Mouse (Mus musculus) heart, postnatal 14 days (tissue): ENCODE results near the gene Dtymk. TPM values are rescaled to one million over a fixed set of nuclear protein-coding genes. Genes with fewer than 3 reads are reported as not detected.
A peak's percentile ranks its signal among the peaks of the same experiment; 100 is the strongest.
"Not testable (repeated sequence)": the region's sequence is repeated elsewhere in the genome, so short reads cannot be mapped to it uniquely, and the experiment has no call there.

Source experiments
- DNase-seq, 2 experiments: peaks; one replicate each; pipeline ENCODE4 v3.0.0; 2021 to 2022
- intact Hi-C: fragments of 180-260 bp; cut with DNase I; formaldehyde crosslinking; loops from one replicate; pipeline ENCODE4 v1.15.1; 2025
- long read RNA-seq, 2 experiments: library from polyadenylated mRNA; stranded (forward); transcript quantifications; one replicate each; pipeline ENCODE4 v2.0.0; 2021
- total RNA-seq, 2 experiments: library from RNA; stranded (reverse); gene quantifications; 2 replicates each; pipeline ENCODE4 v1.2.3; 2021

Dtymk gene
- 10 to 100 TPM; 33.0 to 33.9 TPM for total RNA-seq
- long read RNA-seq, experiment 1, transcript Dtymk-201 (5 exons, 1,003 nt): major isoform, 17 of 30 reads
- long read RNA-seq, experiment 1, transcript Dtymk-202 (2 exons, 1,055 nt): minor isoform, 7 of 30 reads
- long read RNA-seq, experiment 1, partial matches to known transcripts: 1 of 30 reads
- long read RNA-seq, experiment 1, other reads (novel, unspliced or antisense): 5 of 30 reads
- long read RNA-seq, experiment 2, transcript Dtymk-202 (2 exons, 1,055 nt): minor isoform, 9 of 39 reads
- long read RNA-seq, experiment 2, transcript Dtymk-201 (5 exons, 1,003 nt): major isoform, 19 of 39 reads
- long read RNA-seq, experiment 2, partial matches to known transcripts: 0 of 39 reads
- long read RNA-seq, experiment 2, other reads (novel, unspliced or antisense): 11 of 39 reads

DNA sequence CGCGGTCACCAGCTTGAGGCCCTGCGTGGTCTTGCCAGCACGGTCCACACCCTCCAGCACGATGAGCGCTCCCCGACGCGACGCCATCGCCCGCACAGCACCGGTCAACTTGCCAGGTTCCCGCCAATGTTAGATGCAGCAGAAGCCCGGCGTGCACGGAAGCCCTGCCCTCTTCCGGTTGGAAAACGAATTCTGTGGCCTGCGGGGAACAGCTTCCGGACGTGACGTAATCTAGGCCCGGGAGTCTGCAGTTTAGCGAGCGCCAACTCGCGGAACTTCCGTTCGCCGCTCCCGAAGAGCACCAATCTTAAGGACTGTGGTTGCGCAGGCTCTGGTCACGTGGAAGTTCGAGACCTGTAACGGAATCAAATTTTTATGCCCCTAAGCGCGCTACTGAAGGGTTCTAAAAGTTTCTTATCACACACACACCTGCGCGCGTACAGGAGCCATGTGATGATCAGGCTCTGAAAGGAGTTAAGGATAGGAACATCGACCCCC is at the start of gene Dtymk:
Gene Dtymk (minus strand): TSS at position 194 of the 498 bp plus-strand sequence.
- DNase-seq: peak; percentile 89 to 92
- intact Hi-C loops: loop anchor here (5.0 kb wide), 4 partner anchors 49 to 289 kb away; partner anchors contain the start of genes Atg4b, Farp2 and Thap4

- intact Hi-C loops, DNase-seq: not testable (repeated sequence)
Observed at GRCm38 (mm10) chr1:93845766-93846366, 44.1 kb upstream of the Dtymk start.

DNA sequence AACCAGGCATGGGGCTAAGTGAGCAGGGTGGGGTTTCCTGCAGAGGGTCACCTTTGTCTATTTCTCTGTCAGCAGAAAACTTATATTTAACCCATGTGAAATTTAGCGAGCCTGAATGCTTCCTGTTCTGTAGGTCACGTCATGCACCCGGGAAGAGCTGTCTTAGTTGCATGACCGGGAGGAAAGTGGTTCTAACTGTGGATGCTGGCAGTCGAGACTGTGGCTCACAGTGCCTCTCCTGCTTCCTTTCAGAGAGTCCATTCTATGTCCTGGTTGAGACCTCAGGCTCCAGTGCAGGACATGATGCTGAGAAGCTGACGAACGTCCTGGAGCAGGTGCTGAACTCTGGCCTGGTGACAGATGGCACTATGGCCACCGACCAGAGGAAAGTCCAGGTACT is 36.8 kb upstream of the Dtymk start:
- intact Hi-C loops: loop anchor here (10.0 kb wide), 2 partner anchors 56 to 236 kb away; no protein-coding TSS in a partner anchor
- DNase-seq: not testable (repeated sequence)

DNA sequence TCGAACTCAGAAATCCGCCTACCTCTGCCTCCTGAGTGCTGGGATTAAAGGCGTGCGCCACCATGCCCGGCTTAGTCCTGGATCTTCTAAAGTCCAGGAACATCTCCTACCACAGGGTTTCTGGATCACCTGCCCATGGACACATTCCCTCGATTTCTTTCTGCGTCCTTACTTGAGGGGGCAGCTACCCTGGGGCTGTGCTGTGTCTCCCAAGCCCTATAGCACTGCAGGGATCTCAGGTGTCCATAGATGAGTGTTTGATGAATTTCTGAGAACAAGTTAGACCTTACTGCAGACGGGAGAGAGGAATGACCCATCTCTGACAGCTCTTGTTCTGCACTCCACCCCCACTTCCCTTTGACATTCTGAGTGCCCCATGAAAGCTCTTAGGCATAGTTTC is 35.6 kb upstream of the Dtymk start:
- no peak for DNase-seq
- intact Hi-C loops: loop anchor here (10.0 kb wide), 2 partner anchors 57 to 237 kb away; no protein-coding TSS in a partner anchor

GRCm38 (mm10) chr1:93836532-93836913 is 34.8 kb upstream of the Dtymk start:
- intact Hi-C loops: loop anchor here (10.0 kb wide), 2 partner anchors 58 to 238 kb away; no protein-coding TSS in a partner anchor
- DNase-seq: no peak

DNA sequence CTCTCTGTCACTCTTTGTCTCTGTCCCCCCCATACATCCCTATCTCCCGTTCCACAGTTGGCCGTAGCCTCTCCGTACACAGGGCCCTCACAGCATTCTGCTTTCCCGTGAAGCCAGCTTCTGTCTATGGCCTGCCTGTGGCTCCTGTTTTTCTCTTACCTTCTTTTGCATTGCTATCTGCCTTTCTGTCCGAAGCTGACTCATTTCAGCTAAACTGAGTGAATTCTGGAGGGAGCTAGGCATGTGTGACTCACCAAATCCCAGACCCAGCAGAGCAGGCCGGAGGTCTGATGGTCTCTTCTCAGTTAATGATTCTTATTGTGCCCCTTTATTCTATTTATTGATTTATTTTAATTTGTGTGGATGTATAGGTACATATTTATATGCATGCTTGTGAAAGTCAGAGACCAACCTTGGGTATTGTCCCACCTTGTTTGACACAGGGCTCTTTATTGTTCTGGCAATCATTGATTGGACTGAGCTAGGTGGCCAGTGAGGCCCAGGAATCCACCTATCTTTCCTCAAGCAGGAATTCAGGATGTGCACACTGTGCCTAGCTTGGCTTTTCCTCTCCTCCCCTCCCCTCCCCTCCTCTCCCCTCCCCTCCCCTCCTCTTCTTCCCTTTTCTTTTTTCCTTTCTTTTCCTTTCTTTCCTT is 34.3 kb upstream of the Dtymk start:
- no peak for DNase-seq
- intact Hi-C loops: loop anchor here (10.0 kb wide), 2 partner anchors 59 to 239 kb away; no protein-coding TSS in a partner anchor

DNA sequence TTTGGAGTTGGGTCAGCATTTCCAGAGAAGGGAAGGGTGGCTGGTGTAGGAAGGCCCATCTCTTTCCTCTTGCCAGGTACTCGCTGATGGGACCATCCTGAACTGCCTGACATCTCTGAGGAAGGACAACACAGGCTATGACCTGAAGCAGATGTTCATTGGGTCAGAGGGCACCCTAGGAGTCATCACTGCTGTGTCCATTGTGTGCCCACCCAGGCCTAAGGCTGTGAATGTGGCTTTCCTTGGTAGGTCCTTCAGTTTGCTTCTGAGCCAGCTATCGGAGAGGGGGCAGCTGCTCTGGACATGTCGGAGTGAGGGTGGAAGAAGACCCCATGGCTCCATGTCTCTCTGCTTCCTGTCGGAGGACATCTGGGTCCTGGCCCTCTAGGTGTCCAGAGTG is 33.5 kb upstream of the Dtymk start:
- intact Hi-C loops: loop anchor here (10.0 kb wide), 2 partner anchors 60 to 240 kb away; no protein-coding TSS in a partner anchor
- DNase-seq: no peak

- intact Hi-C loops: loop anchor here (10.0 kb wide), 2 partner anchors 60 to 240 kb away; no protein-coding TSS in a partner anchor
- no peak for DNase-seq
Observed at GRCm38 (mm10) chr1:93834671-93835150, 33.0 kb upstream of the Dtymk start.

DNA sequence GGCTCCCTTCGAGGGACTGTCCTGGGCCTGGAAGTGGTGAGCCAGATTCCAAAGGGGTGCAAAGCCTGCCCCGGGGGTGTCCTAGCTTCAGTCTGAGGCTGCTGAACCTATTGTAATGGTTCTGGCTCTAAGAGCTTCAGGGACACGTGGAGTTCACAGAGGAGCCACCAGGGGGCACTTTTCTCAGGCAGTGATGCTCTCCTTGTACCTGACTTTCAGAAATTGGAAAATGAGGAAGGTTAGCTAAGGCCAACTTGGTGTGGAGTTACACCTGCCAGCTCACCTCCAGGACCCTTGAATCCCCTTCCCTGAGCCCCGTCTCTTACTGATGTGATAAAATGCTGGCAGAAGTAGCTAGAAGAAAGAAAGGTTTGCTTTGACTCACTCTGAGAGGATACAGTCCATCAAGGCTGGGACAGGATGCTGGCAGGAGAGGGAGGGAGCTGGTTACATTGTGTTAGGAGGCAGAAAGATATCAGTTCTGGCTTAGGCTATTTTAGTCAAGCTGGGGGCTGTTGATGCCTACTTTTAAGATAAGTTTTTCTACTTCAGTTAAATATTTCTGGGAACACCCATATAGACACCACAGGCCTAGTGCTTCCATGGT is 31.1 kb upstream of the Dtymk start:
- DNase-seq: not testable (repeated sequence)
- intact Hi-C loops: loop anchor here (10.0 kb wide), 2 partner anchors 62 to 242 kb away; no protein-coding TSS in a partner anchor

GRCm38 (mm10) chr1:93826540-93826835 is 24.8 kb upstream of the Dtymk start:
- intact Hi-C loops: no loop called here
- no peak for DNase-seq

DNA sequence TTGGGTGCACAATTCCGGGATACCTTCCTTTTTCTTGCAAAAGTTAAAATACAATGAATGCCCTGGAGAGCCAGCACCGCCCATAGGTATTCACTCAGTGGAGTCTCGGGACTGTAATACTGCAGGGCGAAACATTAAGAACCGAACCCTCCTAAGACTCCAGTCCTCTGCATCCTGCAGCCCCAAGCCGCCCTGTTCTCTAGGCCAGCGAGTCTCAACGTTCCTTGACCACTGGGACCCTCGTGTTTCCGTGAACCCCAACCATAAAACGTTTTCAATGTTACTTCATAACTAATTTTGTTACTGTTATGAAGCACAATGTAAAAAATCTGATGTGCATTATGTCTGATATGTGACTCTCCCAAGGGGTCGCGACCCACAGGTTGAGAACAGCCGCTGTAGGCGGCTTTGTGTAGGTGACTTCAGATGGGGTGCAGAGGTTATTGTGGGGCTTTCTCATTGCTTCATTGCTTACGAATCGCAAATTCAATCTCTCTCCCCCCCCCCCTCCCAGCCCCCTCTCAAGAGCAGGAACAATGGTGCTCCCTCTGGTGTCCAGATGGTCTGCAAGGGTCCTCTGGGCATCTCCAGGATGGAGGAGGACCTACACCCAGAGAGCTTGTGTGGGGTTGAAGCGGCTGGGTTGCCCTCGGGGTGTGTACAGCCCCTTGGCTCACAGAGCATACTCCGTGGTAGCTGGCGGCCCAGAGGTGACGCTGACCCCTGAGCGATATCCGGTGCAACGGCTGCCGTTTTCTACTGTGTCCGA is 24.2 kb upstream of the Dtymk start:
- intact Hi-C loops: no loop called here
- DNase-seq: peak in 1 of 2 experiments; percentile 27

DNA sequence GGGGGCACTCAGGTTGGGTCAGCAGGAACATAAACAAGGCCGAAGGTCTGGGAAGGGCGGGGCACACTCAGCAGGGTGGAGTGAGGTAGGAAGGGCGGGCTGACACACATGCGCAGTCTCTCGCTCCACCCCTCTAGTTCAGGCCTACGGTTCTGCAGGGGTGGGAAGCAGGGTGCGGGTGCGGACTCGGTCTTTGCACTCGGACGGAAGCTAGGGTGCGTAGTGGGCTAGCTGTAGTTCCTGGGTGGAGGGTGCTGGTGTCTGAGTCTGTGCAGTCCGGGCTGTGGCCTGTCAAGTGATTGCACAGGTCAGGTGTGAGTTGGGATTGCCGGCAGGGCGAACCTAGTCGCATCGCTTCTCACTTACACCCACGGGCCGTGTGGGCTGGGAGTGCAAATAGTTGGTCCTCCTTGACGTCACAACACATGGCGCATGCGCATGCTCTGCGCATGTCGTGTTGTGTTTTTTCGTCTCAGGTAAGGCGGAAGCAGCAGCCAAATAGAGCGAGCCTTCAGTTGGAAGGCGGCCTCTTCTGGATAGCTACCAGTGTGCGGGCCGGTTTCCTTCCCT is 23.5 kb upstream of the Dtymk start:
- DNase-seq: peak; percentile 91
- intact Hi-C loops: no loop called here

DNA sequence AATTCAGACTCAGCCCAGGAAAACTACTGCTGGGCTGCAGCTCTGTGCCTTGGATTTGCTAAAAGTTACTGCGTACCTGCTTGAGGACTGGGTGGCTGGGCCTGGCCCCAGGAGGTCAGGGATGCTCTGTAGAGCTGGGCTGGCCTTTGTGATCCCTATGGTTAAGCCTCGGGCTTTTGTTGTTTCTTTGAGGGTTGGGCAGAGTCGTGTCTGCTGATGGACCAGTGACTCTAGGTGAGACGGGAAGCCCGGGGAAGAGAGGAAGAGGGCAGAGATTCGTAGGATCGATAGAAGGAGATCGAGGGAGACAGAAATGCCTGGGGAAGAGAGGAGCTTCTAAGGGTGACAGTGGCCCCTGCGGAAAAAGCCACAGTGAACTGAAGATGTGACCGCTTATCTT is 22.9 kb upstream of the Dtymk start, which contains the start of gene D2hgdh:
Gene D2hgdh (plus strand): TSS at position 301 of the 400 bp plus-strand sequence.
- intact Hi-C loops: no loop called here
- DNase-seq: no peak

GRCm38 (mm10) chr1:93823796-93824495 is 22.2 kb upstream of the Dtymk start:
- intact Hi-C loops: no loop called here
- DNase-seq: no peak

GRCm38 (mm10) chr1:93818722-93819121 is 17.0 kb upstream of the Dtymk start:
- no peak for DNase-seq
- intact Hi-C loops: no loop called here

DNA sequence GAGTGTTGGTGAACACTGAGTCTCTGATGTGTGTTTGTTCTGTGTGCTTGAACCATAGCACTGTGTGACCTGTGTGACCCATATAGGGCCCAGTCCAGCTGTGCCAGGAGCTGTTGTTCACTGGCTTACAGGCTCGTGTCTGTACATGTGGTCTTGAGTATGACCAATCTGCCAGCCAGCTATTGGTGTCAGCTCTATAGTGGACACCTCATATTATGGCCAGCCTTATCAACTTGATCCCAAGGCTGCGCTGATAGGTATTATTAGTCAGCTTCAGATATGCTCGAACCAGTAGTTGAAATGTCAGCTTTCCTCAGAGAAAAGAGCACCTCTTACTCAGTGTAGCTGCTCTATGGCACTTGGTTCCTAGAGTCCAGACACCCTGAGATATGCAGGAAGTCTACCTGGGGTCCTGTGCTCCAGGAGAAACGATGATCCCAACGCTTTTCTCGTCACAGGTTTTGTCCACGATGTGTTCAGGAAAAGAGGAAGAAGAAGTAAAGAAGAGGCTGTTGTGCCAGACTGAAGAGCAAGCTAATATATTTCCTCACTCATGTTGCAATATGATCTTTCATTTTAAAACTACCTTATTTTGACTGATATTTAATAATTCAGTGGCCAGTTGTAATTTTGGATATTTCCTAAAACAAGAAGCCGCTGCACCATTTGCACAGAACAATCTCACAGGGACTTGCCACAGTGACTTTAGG is 16.2 kb upstream of the Dtymk start:
- intact Hi-C loops: no loop called here
- no peak for DNase-seq

DNA sequence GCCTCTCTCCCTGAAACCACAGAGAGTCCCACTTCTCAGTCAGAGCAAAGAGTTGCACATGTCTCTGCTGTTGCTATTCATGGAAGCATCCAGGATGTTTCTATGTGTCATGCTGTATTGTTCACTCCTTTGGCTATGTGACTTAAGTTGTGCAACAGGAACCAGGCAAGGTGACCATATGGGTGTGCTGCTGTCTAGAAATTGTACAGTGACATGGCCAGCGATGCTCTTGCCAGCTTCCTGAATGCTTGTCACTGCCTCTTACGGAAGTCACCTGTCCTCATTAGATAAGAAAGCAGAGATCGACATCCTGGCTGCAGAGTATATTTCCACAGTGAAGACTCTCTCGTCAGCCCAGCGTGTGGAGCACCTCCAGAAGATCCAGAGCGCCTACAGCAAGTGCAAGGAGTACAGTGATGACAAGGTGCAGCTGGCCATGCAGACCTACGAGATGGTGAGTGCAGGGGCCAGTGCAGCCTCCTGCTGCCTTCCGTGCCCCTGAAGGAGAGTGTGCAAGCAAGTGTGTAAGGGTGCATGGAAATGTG is 9.8 kb upstream of the Dtymk start:
- intact Hi-C loops: no loop called here
- DNase-seq: no peak

GRCm38 (mm10) chr1:93810011-93810410 is 8.3 kb upstream of the Dtymk start:
- no peak for DNase-seq
- intact Hi-C loops: no loop called here
